Mouse (Mus musculus): ENCODE results near the gene Klf1.

DNA sequence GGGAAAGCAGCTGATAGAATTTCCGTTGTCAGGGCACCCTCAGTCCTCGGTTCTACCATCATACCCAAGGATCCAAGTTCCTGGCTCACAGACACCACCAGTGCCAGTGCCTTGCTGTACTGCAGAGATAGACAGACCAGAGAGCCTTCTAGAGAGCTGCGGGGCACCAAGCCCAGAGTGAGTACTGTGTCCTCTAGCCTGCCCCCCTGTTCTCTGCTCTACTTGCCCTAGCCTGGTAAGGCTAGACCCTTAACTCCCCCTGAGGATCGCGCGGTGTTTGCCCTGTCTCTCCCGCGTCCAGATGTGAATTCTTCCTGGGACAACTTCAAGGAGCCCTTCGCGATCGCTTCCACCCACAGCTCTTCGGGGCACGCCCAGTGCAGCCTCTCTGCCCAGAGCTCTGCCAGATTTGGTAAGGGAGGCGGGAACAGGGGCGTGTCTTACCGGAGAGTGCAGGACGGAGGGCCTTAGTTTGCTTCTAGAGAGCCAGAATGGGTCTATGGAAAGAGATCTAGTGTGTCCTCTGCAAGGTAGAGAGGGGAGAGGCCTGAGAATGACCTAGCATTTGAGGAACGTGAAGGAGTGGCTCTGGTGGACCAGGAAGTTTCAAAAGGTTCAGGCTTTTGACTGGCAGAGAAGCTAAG lies 51.0 kb downstream of the Klf1 start:
- TF ChIP-seq CTCF (IDR thresholded peaks at IDR 0.05; ENCODE audit: low read depth), result no peak
- TF ChIP-seq EP300 (IDR thresholded peaks at IDR 0.05; ENCODE audit: low read depth), result no peak
